Mouse (Mus musculus) cerebellum, adult (tissue): ENCODE results near the gene Ehd1.
A peak's percentile ranks its signal among the peaks of the same experiment; 100 is the strongest.
"Not testable (repeated sequence)": the region's sequence is repeated elsewhere in the genome, so short reads cannot be mapped to it uniquely, and the experiment has no call there.

Experiments used
- ATAC-seq: cut with Nextera tagmentation; 2 replicates; pipeline ENCODE4 v1.9.2; 2017; ENCODE audit warnings: mild to moderate bottlenecking, moderate library complexity, mixed read lengths; ENCODE audit not compliant: insufficient number of reproducible peaks, low FRiP score, low TSS enrichment

Gene Ehd1

DNA sequence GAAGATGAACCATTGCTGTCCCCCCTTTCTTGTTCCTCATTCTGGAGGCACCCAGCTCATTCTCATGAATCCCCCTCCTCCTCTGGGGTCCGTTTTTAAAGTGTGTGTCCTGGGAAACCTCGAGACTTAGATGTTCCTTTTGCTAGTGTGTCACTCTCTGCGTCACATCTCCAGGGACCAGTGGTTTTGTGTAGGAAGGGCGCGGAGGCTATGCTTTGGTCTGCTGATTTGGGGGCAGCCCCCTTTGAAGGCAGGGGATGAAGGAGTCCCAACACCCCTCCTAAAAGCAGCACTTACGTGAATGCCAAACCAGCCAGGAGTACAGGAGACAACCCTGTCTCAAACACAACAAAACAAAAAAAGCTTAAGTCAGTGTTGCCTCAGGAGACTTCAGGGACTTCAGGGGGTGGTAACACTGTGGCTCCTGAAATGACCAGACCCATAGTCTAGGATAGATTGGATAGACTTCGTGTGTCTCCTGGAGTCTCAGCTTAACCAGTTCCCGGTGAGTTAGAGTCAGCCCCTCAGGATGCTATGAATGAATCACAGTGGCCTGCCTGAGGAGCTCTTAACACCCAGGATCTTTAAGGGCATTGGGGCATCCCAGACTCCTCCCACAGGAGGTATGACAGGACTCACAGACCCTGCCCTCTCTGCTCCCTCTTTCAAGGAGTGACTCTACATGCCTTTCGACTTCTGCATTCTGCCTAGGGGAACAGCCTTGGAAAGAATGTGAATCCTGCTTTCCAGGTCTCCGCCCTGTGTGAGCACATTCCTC, 1.3 kb downstream of the Ehd1 start:
- no peak for ATAC-seq

DNA sequence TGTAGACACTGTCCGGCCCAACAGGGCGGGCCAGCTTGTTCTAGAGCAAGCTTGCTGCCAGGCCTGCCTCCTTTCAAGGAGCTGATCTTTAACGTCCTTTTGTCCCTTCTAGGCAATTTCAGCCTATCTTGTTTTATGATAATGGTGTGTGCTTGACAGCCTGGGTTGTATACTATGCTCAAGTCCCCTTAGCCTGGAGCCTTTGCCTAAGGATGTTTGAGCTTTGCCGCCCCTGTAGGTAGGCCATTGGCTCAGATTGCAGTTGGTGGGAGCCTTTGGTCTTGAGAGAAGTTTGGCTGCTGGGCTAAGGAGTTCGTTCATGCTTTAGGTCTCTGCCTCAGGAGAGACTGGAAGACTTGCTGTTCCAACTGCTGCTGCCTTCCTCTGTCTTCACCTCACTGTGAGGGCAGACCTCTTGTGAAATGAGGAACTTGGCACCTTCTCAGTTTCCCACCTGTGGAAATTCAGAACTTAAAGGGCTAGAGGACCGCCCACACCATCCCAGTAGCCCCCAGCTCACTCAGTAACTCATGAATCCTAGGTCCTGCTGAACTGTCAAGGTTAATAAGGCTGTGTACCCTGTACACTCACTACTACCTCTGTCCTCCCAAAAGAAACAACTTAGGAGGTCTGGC, 2.0 kb downstream of the Ehd1 start:
- ATAC-seq, result no peak

DNA sequence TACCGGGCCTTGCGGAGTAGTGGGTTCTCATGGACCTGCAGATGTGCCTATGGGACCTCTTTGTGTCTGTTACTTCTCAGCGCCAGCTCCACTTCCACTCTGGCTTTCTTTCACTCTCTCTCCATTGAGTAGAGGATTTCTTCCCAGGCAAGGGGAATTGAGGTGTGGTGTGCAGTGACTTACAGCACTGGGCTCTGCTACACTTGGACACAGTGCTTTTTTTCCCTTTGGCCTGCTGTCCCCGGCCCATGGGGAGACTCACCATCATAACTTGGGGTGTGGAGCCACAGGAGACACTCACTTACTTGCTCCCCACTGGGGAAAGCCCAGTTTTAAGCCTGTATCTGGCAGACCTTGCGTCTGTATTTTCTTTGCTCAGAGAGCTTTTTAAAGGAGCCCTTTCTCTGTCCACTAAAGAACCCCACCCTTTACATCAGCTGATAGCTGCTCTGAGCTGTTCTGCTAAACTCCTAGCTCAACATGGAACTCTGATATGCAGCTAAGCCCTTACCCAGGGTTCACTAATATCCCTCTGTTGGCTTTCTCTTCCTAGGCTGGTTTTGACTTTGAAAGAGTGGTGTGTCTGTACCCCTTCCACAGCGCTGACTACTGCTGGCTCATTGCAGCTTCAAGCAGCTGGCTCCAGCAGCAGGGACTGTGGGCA, 3.1 kb downstream of the Ehd1 start:
- no peak for ATAC-seq

DNA sequence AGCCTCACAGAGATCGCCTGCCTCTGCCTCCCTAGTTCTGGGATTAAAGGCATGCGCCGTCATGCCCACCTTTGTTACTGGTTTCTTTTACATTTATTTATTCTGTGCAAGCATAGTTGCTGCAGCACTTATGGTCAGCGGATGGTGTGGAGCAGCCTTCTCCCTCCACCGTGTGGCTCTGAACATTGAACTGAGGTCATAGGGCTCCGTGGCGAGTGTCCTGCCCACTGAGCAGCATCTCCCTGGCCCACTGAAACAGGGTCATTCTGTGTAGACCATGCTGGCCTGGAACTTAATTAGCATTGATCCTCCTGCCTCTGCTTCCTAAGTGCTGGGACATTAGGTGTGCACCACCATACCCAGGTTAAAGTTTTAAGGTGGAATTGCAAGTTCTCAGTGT, 4.0 kb downstream of the Ehd1 start:
- ATAC-seq, result no peak

DNA sequence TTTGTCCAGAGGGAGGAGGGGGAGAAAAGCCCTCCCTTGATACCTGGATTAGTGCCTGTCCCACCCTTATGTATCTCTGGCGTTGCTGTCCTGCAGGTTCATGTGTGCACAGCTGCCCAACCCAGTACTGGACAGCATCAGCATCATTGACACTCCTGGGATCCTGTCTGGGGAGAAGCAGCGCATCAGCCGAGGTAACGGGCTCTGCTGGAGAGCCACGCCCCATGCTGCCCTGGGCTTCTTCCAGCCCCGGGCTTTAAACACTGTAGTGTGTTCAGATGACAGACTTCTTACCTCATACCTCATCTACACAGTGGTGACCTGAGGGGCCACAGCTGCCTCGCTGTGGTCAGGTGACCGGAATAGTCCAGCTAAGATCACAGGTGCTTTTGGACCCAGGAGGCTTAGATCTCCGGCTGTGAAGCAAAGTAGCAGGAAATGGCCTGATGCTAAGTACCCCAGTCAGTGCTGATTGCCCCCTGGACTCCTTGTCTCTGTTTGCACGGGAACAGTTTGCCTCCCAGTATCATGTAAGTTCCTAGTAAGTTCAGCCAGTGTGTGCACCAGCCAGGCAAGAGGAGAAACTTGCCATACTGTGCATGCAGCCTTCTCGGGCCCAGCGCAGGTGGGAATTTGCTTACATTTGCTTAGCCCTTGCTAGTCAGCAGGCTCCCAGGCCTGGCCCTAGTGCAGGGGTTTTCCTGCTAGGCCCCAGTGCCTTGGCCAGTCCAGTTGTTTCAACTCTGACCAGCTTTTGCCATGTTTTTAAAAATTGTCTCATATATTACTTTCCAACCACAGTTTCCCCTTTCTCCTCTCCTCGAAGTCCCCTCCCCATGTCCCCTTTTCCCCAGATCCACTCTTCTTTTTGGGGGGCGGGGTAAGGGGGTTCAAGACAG, 4.8 kb downstream of the Ehd1 start:
- no peak for ATAC-seq

DNA sequence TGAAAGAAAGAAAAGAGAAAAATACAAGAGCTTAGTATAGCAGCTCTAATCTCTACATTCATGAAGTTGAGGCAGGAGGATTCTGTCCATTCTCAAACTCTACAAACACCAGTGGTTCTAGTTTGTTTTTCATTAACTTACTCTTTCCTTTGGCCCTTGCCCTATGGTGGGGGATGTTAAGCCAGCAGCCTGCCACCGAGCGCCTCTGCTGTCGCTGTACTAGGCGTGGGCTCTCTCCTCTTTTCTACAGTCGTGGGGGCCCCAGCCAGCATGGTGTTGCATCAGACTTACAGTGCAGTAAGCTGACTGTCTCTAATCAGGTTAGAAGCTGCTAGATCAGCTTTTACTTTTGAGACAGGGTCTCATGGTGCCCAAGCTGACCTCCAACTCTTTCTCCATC, 6.5 kb downstream of the Ehd1 start:
- no peak for ATAC-seq

DNA sequence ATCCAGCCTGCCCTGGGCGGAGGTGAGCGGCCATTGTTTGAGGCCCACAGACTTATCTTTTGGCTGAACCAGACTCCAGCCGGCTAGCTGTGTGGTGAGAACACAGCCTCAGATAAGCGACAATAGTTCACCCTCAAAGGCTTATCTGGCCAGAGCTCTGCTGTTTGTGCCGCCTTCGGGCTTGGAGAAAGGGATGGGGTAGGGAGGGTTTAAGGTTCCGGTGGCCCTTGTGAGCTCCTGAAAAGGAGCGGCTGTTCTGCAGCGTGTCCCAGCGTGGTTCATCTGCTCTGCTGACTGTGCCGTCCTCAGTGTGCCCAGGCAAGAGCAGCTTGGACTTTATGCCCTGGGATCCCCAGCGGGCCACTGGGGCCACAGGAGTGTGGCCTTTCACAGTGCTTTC, 8.0 kb downstream of the Ehd1 start:
- no peak for ATAC-seq

DNA sequence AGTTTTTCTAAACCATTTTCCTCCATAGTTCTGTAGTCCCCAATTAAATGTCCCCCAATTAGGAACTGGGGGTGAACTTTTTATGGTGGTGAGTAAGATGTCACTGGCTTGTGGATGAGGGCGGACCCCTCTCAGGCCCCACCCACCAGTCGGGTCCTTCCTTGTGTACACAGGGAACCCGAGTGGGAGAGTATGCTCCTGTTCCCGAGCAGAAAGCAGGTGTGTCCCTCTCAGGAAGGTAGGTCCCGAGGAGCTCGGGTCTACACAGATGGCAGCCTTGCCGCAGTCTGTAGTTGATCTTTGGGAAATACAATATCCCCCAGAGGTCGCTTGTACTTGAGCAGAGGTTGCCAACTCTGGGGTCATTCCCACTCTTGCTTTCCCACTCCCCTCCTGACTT, 8.7 kb downstream of the Ehd1 start:
- no peak for ATAC-seq

DNA sequence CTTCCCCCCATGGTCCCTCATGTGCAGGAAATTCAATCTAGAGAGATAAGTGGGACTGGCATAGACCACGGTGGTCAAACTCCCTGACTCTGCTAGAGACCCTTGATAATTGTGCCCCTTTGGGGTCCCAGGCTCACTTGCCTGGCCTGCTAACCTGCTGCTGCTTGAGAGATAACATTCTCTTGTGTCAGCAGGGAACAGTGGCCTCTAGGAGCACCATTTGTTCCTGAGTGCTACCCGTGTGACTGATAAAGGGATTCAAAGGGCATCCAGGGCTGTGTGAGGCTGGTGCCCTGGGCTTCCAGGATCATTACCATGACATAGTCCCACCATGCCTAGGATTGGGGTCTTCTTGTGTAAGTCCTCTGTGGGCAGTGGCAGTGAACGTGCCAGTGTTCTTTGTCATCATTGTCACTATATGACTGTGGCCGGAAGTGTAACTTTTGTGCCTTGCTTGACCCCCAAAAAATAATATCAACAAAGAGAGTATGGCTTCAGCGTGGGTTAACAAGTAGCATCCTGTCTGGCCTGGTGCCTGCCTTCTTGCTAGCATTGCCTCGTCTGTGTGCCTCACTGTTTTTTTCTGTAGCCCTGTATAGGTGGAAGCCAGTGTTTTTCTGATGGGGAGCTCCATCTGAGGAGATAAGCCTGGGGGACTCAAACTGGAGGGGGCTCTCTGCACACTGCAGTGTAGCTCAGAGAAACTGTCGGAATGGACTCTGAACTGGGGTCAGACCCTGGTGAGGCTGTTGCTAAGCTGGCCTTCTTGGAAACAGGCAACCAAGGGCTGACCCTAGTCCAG, 9.3 kb downstream of the Ehd1 start:
- ATAC-seq, result no peak

DNA sequence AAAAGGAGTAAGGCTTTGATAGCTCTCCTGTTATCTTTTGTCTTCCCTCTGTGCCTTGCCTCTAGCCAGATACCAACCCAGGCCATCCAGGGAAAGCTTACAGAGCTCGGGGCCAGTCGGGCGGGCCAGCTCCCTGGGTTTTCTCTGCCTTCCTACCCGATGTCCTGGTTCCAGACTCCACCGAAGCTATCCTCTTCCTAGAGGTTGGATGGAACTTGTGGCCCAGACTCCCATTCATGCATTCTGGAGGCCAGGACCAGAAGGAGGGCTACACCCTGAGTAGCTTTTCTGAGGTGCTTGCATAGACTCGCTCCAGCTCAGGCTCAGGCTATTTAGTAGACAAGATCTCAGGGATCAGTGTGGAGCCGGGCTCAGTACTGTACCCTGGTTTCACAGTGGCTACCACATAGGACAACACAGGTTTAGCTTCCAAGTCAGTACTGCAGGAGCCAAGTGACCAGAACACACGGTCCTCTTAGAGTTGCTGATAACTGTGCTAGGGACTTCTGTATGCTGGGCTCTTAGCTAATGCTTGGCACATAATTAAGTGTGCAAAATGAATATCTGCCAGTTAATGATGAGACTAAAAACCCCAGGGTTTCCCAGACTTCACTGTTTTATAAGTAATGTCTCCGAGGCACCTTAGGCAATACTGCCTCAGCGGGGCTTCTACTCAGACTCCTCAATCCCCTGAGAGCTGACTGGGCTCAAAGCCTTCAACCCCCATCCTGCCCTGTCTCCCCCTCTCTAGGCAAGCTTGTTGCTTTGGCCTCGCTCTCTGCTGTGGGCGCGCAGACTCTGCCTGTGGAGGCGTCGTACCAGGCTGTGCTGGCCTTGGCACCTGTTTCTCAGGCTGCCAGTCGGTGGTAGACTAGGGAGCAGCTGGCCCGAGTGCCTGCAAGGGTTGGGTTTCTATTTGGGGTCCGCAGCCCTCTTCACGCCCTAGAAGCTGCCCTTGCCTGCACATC, 10.2 kb downstream of the Ehd1 start:
- peak; percentile 31; the same call in 1 of the 2 replicates for ATAC-seq

DNA sequence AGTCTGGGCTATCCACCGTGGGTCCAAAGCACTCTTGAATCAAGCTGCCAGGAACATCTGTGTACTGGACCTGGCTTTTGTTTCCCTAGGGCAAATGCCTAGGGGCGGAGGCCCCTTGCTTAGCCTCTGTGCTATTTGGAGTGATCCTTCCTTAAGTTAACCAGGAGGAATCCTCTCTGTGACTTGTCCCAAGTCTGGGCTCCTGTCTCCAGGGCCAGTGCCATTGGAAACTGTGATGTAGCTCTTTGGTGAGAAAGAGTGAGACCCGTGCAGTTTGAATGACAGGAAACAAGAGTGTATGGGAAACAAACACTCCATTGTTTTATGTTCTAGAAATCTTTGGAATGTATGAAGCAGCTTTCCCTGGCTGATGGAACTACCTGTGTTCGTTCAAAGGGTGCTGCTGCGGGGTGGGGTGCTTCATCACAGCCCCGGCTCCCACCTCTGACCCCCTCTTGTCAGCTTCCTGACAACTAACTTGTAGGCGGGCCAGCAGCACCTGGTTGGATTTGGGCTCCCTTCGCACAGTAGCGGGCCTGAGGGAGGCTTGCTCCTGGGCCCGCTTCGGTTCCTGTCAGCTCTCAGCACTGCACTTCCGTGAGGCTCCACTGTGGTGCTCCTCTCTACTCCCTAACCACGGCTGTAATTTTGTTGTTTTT, 11.8 kb downstream of the Ehd1 start:
- ATAC-seq, result no peak

DNA sequence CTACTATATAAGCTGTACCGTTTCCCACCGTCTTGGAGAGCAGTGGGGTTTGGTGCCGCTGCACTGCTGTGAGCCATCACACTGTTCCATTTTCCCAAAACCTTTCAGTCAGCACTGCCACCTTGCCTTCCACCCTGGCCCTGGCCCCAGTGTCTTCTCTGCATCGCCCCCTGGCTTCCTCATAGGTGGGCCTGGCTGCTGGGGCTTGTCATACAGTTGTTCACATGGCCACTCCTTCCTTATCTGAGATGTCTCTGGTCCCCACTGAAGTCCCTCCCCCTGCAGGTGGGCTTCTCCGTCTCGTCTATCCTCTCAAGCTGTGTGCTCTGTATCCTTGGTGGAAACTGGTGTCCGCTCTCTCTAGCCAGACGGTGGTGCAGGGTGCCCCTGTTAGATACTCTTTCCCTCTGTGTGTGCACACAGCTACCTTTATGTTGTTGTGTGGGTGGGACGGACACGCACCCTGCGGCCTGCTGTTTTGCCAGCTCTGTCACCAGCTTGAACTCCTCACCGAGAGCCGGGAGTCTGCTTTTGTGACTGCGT, 13.2 kb downstream of the Ehd1 start:
- ATAC-seq, result no peak

DNA sequence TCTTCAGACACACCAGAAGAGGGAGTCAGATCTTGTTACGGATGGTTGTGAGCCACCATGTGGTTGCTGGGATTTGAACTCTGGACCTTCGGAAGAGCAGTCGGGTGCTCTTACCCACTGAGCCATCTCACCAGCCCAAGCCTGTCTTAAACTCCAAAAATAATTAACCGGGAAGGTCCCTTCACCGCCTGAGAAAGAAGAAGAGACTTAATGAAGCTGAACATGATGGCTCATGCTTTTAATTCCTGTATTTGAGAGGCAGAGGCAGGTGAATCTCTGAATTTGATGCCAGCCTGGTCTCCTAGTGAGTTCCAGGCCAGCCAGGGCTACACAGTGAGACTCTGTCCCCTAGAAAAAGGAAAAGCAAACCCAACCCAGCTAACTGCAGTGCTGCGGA, 14.2 kb downstream of the Ehd1 start:
- ATAC-seq, result not testable (repeated sequence)

DNA sequence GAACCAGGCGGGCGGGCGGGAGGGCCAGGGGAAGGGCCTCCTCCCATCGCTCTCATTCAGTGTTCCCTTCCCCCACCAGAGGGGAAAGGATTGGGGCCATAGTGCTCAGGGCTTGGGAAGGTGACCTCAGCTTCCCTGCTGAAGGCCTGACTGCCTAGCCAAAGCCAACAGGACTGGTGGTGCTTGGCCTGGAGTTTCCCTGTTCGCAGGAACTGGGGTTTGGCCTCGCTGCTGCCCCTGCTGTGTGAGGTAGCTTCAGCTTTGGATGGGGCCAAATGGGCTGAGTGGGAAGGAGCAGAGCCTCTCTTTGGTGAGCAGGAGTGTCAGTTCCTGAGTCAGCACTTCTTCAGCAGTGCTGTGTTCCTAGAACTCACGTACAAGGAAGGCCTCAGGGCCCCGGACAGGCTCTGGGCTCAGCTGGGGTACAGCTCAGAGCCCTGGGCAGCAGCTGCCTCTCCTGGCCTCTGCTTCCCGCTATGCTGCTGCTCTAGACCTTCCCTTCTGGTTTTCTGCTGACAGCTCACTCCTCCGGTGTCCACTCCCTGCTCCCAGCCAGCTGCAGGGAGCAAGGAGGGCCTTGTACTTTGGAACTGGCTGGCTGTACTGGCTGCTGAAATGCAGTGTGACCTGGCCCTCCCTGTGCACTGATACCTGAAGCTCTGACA, 14.7 kb downstream of the Ehd1 start:
- ATAC-seq, result peak; percentile 69

DNA sequence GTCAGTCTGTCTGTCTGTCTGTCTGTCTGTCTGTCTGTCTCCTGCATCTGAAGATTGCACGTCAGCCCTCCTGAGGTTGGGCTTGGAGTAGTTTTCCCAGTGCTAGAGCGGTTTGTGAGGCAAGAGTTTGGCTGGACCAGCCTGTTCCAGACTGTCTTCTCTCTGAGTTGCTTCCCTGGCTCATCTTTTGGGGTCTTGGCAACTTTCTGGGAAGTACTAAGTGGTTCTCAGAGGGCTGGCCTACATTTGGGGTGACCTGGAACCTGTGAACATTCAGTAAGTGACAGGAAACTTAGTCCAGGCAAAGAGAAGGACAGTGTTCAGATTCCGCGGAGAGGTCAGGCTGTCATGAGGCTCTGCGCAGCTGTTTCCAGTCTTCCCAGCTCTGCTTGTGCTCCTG, 15.7 kb downstream of the Ehd1 start:
- no peak for ATAC-seq

DNA sequence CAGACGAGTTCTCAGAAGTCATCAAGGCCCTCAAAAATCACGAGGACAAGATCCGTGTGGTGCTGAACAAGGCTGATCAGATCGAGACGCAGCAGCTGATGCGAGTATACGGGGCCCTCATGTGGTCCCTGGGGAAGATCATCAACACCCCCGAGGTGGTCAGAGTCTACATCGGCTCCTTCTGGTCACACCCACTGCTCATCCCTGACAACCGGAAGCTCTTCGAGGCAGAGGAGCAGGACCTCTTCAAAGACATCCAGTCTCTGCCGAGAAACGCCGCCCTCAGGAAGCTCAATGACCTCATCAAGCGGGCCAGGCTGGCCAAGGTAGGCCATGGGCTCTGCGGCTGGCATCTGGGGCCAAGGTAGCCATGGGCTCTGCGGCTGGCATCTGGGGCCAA, 17.8 kb downstream of the Ehd1 start:
- ATAC-seq, result no peak

DNA sequence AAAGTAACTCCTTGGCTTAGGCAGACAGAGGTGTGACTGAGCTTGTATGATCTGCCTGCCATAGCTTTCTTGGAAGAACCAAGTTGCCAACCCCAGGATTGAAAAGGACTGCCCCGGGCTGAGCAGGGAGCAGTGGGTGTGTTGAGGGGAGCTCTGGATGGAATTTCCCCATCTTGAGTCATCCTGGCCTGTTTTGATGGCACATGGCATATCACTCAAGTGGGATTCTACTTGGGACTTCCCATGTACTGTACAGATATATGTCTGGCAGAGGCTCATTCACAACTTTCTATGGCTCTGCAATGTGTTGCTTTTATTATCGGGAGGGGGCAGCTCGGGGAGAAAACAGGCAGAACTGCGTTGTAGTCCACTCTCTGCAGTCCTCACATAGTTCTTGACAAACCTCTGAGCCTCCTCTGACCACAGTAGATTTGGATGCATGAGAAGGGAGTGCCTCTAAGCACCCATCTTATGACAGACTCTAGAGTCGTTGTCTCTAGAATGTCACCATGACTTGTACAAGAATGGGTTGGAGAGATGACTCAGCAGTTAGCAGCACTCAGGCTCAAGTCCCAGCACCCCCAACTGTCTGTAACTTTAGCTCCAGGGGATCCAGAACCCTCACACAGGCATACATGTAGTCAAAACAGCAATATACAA, 20.2 kb downstream of the Ehd1 start:
- no peak for ATAC-seq
